Mouse (Mus musculus): ENCODE data around the gene Camk2g.
A peak's percentile ranks its signal among the peaks of the same experiment; 100 is the strongest.

Camk2g gene

DNA sequence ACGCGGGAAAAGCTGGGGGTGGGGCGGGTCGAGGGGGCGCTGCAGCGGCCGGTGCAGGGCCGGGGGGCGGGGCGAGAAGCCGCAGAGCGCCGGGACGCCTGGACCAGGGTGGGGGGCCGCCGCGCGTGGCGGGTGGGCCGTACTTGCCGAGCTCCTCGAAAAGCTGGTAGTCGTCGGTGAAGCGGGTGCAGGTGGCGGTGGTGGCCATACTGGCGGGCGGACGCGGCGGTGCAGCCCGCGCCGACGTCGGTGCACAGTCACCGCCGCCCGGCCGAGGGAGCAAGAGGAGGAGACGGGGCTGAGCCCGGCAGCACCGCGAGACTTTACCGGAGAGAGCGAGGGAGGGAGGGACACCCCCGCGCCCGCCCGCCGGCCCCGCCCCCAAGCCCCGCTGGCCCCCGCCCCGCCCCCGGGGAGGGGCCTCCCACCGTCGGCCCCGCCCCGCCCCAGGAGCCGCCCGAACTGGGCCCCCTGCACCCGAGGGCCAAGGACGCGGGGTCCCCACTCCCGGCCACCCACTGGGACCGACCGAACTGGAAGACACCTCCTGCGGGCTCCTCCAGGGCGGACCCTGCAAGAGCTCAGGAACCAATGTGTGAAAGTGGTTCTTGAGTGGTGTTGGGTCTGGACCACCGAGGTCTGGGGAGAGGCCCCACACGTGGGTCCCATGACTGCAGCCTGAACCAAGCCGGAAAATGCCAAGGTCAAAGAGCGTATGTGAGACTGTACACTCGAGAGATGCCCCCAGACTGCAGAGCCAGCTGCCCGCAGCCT is at the start of gene Camk2g:
Camk2g (minus strand) TSS at position 331 of the 774 bp plus-strand sequence.
- peak; percentile 56 to 76 for DNase-seq (ENCODE audit: low spot score in 2 of 2)

GRCm38 (mm10) chr14:20842629-20843028 is 48.7 kb upstream of the Camk2g start:
- no peak for DNase-seq (ENCODE audit: low spot score in 2 of 2)

DNA sequence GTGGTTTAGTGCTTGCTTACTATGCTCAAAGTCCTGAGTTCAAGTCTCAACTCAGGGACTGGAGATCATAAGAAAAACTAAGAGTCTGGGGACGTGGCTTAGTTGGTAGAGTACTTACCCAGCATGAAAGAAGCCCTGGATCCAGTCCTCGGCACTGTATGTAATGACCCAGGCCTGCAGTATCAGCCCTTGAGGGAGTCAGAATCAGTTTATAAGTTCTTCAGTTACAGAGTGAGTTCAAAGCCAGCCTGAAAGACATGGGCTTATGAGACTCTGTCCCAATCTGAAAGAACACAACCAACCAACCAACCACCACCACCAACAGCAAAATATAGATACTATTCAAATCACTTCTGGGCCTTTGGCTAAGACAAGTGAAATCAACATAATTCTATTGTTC is 47.6 kb upstream of the Camk2g start:
- no peak for DNase-seq (ENCODE audit: low spot score in 2 of 2)

DNA sequence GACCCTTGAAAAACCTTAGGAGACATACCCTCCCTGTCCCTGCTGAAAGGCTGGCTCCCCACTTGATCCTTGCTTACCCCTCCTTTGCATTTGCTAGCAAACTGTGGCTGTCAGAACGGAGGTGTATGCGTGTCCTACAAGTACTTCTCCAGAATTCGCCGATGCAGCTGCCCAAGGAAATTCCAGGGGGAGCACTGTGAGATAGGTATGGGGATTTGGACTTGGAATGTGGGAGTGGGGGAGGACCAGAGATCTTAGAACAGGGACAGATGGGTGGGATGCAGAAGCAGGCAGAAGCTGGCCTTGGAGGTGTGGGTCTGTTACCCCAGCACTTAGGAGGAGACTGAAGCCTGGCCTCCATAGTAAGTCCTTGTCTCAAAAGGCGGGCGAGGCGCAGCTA is 43.8 kb upstream of the Camk2g start:
- DNase-seq (ENCODE audit: low spot score in 2 of 2): no peak

- peak in 1 of 2 experiments; percentile 3 for DNase-seq (ENCODE audit: low spot score in 2 of 2)
Observed at GRCm38 (mm10) chr14:20836905-20837376, 43.1 kb upstream of the Camk2g start.

DNA sequence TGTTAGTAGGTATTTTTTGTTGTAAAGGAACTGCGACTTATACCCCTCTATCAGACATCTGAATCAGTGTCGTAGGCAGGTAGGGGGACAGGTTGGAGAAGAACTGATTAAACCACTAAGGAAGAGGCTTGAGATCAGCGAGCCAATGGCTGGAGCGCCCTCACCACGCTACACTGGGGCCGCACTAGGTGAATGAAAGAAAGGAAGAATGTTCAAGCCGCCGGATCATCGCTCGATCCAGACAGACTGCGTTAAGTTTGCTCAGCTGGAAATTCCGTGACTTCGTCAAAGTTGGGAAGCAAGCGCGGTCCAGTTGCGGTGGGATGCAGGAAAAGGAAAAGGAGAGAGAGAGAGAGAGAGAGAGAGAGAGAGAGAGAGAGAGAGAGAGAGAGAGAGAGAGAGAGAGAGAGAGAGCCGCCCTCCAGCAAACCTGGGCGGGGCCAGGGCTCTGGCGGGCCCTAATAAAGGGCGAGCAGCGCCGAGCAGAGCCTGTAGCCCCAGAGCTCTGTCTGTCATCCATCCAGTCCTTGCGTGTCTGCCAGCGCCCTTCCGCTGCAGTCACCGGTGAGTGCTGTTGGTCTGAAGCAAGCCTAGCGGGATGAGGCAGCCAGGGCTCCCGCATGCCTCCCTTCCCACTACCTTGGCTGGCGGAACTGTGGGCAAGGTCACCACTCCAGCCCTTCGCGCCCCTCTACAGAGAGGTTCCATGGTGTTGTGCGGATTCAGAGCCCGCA is 42.5 kb upstream of the Camk2g start, which contains the start of gene Plau:
Plau (plus strand) TSS at position 490 of the 734 bp plus-strand sequence.
- peak in 1 of 2 experiments; percentile 36 for DNase-seq (ENCODE audit: low spot score in 2 of 2)

DNA sequence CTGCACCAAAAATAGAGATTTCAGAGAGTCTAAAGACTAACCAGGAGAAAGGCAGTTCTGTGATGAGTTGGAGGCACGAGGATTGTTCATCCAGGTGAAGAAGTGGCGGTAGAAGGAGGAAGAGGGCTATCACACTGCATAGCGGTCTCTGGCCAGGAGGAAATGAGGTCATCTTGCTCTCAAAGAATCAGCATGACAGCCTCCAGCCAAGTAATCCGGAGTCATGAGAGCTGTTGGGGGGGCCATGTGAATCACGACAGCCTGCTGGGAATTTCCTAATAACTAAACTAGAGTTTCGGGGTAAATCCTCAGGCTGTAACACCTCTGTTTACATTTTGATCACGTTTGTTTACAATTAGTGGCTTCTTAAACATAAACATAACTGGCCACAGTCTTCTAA is 40.2 kb upstream of the Camk2g start:
- no peak for DNase-seq (ENCODE audit: low spot score in 2 of 2)

GRCm38 (mm10) chr14:20833525-20833924 is 39.6 kb upstream of the Camk2g start:
- no peak for DNase-seq (ENCODE audit: low spot score in 2 of 2)

- DNase-seq (ENCODE audit: low spot score in 2 of 2): no peak
Observed at GRCm38 (mm10) chr14:20831915-20832314, 38.0 kb upstream of the Camk2g start.

DNA sequence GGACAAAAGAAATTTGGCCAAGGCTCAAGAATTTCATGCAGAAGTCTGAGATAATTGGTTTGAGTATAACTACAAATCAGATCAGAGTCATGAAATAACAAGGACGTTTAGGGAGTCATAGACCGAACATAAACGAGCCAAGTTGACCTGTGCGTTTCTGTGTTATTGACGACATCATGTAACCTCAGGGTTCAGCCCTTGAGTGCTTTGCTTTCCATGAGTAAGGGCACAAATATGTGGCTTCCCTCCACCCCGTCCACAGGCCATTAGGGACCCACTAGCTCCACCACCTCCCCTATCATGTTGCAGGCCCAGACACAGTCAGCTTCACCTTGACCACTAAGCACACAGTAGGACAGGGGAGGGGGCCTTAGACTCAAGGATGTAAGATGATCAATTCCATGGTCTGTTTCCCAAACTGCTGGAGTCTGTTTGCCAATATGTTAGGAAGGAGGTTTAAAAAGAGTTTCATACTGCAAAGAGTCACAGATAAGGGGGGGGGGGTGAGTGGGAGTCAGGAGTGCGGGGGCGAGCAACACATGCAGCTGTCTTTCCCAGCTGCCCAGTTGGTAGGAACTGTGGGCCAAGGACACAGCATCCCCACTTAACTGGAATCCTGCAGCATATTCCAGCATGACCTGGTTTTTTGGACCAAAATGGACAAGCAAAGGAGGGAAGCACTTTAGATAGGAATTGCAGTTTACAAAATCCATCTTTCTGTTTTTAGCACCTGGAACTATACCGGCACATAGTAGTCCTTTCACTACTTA is 37.4 kb upstream of the Camk2g start:
- DNase-seq (ENCODE audit: low spot score in 2 of 2): no peak

DNA sequence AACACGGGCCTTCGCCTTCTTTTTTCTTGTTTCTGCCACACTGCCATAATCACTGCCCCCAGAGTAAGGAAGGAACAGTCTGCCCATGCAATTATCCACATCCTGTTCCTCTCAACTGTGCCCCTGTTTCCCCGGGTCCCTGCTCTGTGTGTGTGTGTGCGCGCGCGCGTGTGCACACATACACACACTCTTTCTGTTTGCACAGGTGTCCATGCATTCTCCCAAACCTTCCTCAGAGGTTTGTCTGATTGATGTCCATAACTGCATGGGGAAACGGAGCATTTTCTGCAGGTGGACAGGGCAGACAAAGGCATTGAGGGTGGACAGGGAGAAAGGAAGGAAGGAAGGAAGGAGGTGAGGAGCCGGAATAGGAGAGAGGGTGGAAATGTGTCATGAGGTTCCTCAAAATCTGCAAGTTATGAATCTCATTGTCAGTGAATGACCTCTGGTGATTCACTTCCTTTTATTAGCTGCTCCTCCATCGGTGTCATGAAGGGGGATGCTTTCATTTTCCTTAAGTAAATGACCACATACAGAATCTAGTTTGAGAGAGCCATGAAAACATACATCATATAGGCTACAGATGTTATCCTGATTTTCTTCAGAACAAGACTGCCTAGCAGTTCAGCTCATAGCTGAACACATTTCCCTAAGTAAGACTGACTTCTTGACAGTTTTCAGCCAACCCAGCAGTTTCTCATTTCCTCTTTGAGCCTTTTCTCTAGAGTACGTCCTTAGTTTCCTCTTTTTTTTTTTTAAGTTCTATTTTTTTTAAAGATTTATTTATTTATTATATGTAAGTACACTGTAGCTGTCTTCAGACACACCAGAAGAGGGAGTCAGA is 35.9 kb upstream of the Camk2g start:
- no peak for DNase-seq (ENCODE audit: low spot score in 2 of 2)

DNA sequence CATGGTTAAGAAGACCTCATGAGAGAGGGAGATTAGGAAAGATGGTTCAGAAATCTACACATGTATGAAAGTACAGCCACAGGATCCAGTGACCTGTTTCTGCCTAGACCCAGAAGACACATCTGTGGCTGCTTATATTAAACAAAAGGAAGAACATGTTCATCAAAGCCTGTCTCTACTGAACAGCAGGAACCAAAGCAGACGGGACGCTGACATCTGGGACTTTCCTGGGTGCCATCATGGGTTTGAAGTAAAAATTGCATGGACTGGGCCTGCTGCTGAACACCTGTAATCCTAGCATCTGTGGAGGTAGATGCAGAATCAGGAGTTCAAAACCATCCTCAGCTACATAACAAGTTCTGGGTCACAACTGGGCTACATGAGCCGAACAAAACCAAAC is 34.6 kb upstream of the Camk2g start:
- DNase-seq (ENCODE audit: low spot score in 2 of 2): no peak

GRCm38 (mm10) chr14:20827491-20827890 is 33.6 kb upstream of the Camk2g start:
- no peak for DNase-seq (ENCODE audit: low spot score in 2 of 2)

GRCm38 (mm10) chr14:20827061-20827460 is 33.2 kb upstream of the Camk2g start:
- DNase-seq (ENCODE audit: low spot score in 2 of 2): no peak

DNA sequence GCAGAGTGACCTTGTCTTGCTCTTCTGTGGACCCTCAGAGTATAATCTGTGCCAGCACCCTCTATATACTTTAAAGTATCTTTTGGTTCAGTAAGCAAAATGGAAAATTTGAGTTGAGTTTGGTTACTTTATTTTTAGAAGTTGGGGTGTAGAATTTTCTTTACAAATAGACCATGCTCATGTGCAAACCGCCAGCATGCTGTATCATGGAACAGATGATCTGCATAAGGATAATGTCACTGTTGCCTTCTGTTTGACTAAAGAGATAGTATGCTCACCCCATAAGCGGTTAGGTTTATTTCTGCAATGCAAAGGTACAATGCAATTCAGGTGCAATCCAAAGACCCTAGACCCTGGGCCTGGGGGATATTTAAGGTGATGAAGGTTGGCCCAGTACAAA is 31.6 kb upstream of the Camk2g start:
- DNase-seq (ENCODE audit: low spot score in 2 of 2): no peak

DNA sequence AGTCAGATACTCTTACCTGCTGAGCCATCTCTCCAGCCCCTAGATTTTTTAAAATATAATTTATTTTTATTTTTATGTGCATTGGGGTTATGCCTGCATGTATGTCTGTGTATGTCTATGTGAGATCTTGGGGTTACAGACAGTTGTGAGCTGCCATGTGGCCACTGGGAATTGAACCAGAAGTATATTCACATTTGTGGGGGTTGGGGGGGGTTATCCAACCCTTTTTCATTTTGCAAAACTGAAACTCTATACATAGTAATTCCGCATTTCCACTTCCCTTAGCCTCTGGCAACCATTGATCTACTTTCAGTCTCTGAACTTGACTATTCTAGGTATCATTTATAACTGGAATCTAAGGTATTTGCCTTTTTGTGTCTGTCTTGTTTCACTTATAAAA is 30.6 kb upstream of the Camk2g start:
- DNase-seq (ENCODE audit: low spot score in 2 of 2): no peak

GRCm38 (mm10) chr14:20815448-20815847 is 21.6 kb upstream of the Camk2g start:
- DNase-seq (ENCODE audit: low spot score in 2 of 2): no peak

DNA sequence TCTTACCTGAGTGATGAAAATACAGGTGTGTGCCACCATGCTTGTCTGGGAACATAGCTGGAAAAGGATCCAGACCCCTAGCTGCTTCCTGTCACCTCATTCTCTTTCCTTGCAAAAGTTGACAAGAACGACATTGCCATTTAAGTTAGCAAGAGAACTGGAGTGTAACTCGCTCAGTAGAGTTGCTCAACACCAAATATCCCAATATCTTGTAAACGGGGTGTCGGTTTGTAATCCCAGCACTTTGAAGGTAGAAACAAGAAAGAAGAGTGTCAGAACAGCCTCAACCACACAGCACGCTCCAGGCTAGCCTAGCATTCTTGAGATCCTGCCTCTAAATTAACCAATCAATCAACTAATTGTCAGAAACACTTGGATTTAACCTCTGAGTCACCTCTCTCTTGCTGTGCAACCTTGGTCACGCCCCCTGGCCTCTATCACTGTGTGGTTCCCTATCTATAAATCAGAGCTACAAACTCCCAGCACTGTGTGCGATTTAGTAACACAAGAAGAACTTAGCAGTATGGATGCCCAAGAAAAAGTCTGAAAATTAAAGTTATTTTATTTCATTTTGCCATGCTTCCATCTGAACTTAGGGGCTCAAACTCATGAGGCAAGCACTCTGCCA is 18.0 kb upstream of the Camk2g start:
- no peak for DNase-seq (ENCODE audit: low spot score in 2 of 2)

GRCm38 (mm10) chr14:20811236-20811635 is 17.3 kb upstream of the Camk2g start:
- DNase-seq (ENCODE audit: low spot score in 2 of 2): no peak

DNA sequence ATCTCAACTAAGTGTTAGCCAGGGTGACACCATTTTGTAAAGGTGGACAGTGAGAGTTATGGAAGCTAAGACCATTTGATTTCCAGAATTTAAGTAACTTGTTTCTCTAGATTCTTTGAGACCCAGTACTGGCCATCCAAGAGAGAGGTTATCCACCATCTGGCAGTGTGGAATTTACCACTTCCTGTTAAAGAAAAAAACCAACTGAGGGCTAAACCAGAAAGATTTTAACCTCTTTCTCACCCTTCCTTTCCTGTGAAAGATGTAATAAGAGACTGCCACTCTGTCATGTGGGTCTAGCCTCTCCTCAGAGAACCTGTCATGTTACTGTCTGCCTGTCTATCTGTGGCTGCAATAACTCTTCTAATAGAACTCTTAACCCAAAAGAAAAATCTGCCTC is 15.9 kb upstream of the Camk2g start:
- no peak for DNase-seq (ENCODE audit: low spot score in 2 of 2)

DNA sequence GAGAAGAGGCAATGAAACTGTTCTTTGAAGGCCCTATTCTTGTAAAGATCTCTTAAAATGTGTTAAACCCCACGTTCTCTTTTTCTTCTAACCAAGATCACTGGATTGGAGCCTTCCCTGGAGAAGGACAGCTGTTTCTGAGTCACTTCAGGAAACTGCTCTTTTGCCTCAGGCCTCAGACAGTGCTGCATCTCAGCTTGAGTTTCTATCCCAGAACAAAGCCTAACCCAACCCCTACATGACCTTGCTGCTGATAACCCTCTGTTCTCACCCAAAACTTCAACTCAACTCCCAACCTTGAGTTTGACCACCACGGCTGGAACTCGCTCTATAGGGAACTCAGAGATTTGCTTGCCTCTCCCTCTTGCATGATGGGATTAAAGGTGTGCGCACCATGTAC is 15.5 kb upstream of the Camk2g start:
- no peak for DNase-seq (ENCODE audit: low spot score in 2 of 2)
